Mouse (Mus musculus): Measurements from ENCODE around the gene Srgap2.

The Srgap2 gene

GRCm38 (mm10) chr1:131245926-131246325, 281.2 kb downstream of the Srgap2 start:
- DNase-seq (ENCODE audit: low spot score): no peak

DNA sequence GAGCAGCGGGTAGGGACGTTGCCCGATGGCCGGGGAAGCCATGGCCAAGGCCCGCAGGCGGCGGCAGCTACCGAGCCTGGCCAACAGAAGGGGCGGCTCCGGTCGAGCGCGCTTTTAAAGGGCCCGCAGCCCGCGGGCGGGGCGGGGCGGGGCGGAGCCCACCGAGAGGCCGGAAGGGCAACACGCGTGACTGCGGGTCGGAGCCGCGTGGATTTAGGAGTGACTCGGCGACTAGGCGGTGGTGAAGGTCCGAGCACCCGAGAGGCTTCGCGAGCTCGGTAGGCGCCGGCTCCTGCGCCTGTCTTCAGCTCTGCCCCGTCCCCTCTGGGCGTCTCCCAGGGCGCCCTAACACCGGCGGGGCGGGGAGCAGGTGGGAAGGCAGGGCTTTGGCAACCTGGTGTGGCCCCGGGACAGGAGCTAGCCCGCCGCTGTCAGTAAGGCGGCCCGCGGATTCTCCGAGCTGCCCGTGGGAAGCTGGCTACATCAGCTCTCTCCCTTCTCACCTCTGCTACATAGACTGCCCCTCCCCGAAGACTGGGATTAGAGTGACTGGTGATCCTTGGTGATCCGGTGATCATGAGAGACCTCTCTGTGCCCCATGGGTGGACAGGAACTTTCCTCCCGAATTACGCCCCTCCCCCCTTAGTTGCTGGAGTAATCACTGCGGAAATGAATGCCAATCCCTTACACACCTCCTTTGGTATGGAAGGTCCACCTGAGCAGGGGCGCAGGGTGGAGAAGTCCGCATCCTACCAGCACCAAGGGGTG, 281.9 kb downstream of the Srgap2 start, which contains the start of gene Rassf5:
Gene Rassf5, minus strand, starts transcription at position 170 of the 768 bp plus-strand sequence.
- DNase-seq (ENCODE audit: low spot score): peak; percentile 47

DNA sequence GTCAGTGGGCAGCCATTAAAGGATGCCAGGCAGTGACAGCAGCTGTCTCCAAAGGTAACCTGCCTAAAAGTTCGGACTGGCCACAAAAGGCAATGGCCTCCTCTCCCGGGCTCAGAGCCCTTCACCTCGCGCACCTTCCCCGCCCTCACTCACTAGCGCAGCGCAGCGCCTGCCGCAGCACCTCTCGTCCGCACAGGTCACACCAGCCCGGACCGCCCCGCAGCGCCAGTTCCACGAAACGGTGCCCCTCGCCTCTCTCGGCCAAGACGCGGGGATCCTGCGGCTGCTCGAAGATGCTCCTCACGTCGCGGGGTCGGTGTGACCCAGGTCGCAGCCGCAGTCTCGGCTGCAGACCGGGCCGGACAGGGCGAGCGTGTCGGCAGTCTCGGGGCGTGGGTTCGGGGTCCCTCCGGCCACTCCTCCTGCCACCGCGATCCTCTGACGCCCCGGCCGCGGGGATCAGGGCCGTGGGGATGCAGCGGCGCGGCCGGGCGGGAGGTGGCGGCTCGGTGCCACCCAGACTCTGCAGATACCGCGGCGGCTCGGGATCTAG, 282.5 kb downstream of the Srgap2 start:
- no peak for DNase-seq (ENCODE audit: low spot score)

DNA sequence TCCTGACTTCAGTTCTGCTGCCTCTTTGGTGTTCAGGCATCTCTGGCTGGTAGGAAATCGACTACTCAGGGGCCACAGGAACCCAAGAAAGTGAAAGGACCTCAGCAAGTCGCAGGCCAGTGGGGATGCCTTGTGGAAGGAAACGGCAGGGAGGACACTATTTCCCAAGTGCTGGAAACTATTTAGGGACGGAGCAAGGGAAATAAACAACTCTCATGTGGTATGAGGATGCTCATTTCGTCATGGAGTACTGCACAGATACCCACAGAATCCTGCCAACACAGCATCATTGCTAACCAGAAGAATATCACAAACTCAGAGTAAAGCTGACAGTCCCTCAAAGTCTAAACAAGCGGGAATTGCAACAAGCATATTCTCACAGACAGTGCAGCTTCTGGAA, 284.2 kb downstream of the Srgap2 start:
- no peak for DNase-seq (ENCODE audit: low spot score)

- DNase-seq (ENCODE audit: low spot score): no peak
Observed at GRCm38 (mm10) chr1:131239576-131240193, 287.5 kb downstream of the Srgap2 start.

DNA sequence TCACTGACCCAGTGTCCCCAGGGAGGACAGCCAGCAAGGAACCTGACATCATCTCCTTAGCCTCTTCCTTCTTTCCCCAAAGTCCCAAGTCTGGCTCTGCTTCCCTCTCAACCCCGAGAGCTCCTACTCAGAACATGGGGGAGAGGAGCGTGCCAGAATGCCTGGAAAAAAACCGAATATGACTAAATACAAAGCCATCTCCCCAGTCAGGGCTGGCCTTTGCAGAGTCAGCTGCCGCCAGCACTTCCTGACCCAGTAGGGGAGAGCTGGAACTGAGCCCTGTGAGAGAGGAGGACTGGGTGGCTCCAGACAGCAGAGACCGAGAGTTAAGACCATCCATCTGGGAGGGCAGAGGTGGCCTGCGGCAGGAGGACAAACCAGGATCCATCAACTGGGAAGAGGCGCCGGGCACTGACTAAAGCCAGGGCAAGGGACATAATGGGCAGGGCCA, 288.2 kb downstream of the Srgap2 start:
- DNase-seq (ENCODE audit: low spot score): peak; percentile 23

DNA sequence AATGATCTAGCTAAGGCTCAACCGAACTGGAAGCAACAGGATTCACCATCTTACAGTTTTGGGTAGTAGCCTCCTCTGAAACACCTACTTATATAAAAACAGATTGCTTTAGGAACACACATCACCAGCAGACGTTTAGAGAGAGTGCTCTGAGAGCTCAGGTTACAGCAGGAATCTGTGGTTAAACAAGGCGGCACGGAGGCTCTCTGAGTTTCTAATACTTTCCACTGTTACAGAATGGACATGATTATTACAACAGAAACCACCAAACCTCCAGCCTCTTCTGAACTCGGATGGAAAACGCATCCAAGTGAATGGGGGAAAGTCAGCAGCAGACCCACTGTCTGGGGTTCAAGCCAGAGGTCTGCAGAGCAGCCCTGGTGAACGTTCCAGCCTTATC, 291.1 kb downstream of the Srgap2 start:
- no peak for DNase-seq (ENCODE audit: low spot score)

All from ovary, postnatal 10 days (tissue).